ENCODE assay signal across 21 mouse cellular contexts in genomic region chr17:86765762-86766404, GRCm38 (mm10). TPM values are rescaled to one million over a fixed set of nuclear protein-coding genes. Genes with fewer than 3 reads are reported as not detected.
DNase-seq lines count a peak whose midpoint lies in the region; ATAC-seq lines count a peak whose summit lies in the region.
"Had no signal": no experiment of that assay in that cellular context is flagged by ENCODE, and none has a peak within 500 bp of the region (broad histone marks: within the 10 kb centered on the region; RNA-seq: fewer than 3 reads in every experiment).

No protein-coding gene starts in this region.

- no peak overlapping the region for H3K9ac ChIP-seq in kidney, embryonic 16.5 days (replicated peaks; ENCODE audit: low read length)
- no peak overlapping the region for H3K9ac ChIP-seq in liver, embryonic 13.5 days
- H3K9ac ChIP-seq in liver, embryonic 11.5 days (ENCODE audit: low read depth, low read length), result no peak overlapping the region
- H3K9ac ChIP-seq: forebrain, embryonic 13.5 days; heart, embryonic 13.5 days; limb, embryonic 12.5 days; lung, embryonic 14.5 days; neural tube, embryonic 13.5 days had no signal

- peak; percentile 48 to 55 for DNase-seq in cerebellum, postnatal 25 days
- DNase-seq in cerebellum, adult 9-10 months, result no peak
- DNase-seq in kidney, adult 8-10 months, result peak; percentile 50 to 64
- DNase-seq in liver, embryonic 13.5 days, result no peak
- no peak for DNase-seq in liver, embryonic 11.5 days (ENCODE audit: low spot score)
- peak; percentile 58 for DNase-seq in skeletal muscle tissue, adult 2 months (ENCODE audit: low read depth, low spot score)
- DNase-seq: adrenal gland, postnatal 25 days; heart, postnatal 14 days; lung, embryonic 14.5 days; lung, postnatal 4 days; retina, postnatal 1 day; thymus, postnatal 14 days had no signal

- peaks cover 10% of the 10 kb centered on the region for H3K4me1 ChIP-seq in kidney, embryonic 16.5 days (ENCODE audit: insufficient read depth, low read length)
- H3K4me1 ChIP-seq in liver, embryonic 13.5 days (replicated peaks), result peaks cover 27% of the 10 kb centered on the region
- peaks cover 5% of the 10 kb centered on the region; the same call in 1 of the 2 replicates for H3K4me1 ChIP-seq in liver, embryonic 11.5 days (replicated peaks; ENCODE audit: control insufficient read depth, insufficient read depth, low read length)
- H3K4me1 ChIP-seq: forebrain, embryonic 13.5 days had no signal

- WGBS in kidney, embryonic 16.5 days, result 86% methylated on average over 8 of the region's 8 CpGs
- WGBS in liver, embryonic 13.5 days (ENCODE audit: insufficient replicate concordance), result 74% methylated on average over 8 of the region's 8 CpGs
- WGBS in liver, embryonic 11.5 days, result 81% methylated on average over 8 of the region's 8 CpGs

- no peak overlapping the region for H3K4me3 ChIP-seq in kidney, embryonic 16.5 days (ENCODE audit: low read length)
- H3K4me3 ChIP-seq in liver, embryonic 13.5 days (replicated peaks), result no peak overlapping the region
- no peak overlapping the region for H3K4me3 ChIP-seq in liver, embryonic 11.5 days (ENCODE audit: low read depth, low read length)
- H3K4me3 ChIP-seq: forebrain, embryonic 13.5 days; heart, embryonic 13.5 days; limb, embryonic 12.5 days; myocyte; neural tube, embryonic 13.5 days had no signal

- H3K9me3 ChIP-seq in kidney, embryonic 16.5 days (ENCODE audit: low read length), result no peaks in the 10 kb centered on the region
- H3K9me3 ChIP-seq in liver, embryonic 13.5 days (replicated peaks), result no peaks in the 10 kb centered on the region
- H3K9me3 ChIP-seq in liver, embryonic 11.5 days (ENCODE audit: control insufficient read depth, low read length), result no peaks in the 10 kb centered on the region
- H3K9me3 ChIP-seq: forebrain, embryonic 13.5 days; heart, embryonic 13.5 days; limb, embryonic 12.5 days; neural tube, embryonic 13.5 days had no signal

- H3K36me3 ChIP-seq in kidney, embryonic 16.5 days (ENCODE audit: insufficient read depth, low read length), result no peaks in the 10 kb centered on the region
- H3K36me3 ChIP-seq in liver, embryonic 13.5 days, result no peaks in the 10 kb centered on the region
- no peaks in the 10 kb centered on the region for H3K36me3 ChIP-seq in liver, embryonic 11.5 days (ENCODE audit: control insufficient read depth, insufficient read depth, low read length)
- H3K36me3 ChIP-seq: heart, embryonic 13.5 days; limb, embryonic 12.5 days; neural tube, embryonic 13.5 days had no signal

- H3K27me3 ChIP-seq in kidney, embryonic 16.5 days (ENCODE audit: insufficient read depth, low read length), result no peaks in the 10 kb centered on the region
- H3K27me3 ChIP-seq in liver, embryonic 13.5 days, result no peaks in the 10 kb centered on the region
- H3K27me3 ChIP-seq in liver, embryonic 11.5 days (replicated peaks; ENCODE audit: control insufficient read depth, insufficient read depth, low read length), result no peaks in the 10 kb centered on the region
- H3K27me3 ChIP-seq: forebrain, embryonic 13.5 days; heart, embryonic 13.5 days; neural tube, embryonic 13.5 days had no signal

- H3K27ac ChIP-seq in kidney, embryonic 16.5 days (ENCODE audit: low read length), result no peak overlapping the region
- H3K27ac ChIP-seq in liver, embryonic 13.5 days, result no peak overlapping the region
- no peak overlapping the region for H3K27ac ChIP-seq in liver, embryonic 11.5 days (ENCODE audit: low read depth, low read length)
- H3K27ac ChIP-seq: forebrain, embryonic 13.5 days; heart, embryonic 13.5 days; hindbrain, postnatal 0 days; limb, embryonic 12.5 days; neural tube, embryonic 13.5 days had no signal

- H3K4me2 ChIP-seq in kidney, embryonic 16.5 days (replicated peaks; ENCODE audit: low read depth, low read length), result no peak overlapping the region
- H3K4me2 ChIP-seq in liver, embryonic 13.5 days, result no peak overlapping the region
- H3K4me2 ChIP-seq in liver, embryonic 11.5 days, result no peak overlapping the region
- H3K4me2 ChIP-seq: forebrain, embryonic 13.5 days; heart, embryonic 13.5 days; limb, embryonic 12.5 days; lung, embryonic 14.5 days; neural tube, embryonic 13.5 days had no signal

- ATAC-seq in kidney, embryonic 16.5 days (ENCODE audit: low FRiP score, low TSS enrichment), result no peak
- ATAC-seq in liver, embryonic 13.5 days (ENCODE audit: low read depth), result peak; percentile 22; the same call in 1 of the 2 replicates
- ATAC-seq in liver, embryonic 11.5 days (replicated peaks; ENCODE audit: low FRiP score), result no peak
- ATAC-seq: forebrain, embryonic 13.5 days; hindbrain, postnatal 0 days; intestine, embryonic 16.5 days; midbrain, embryonic 16.5 days had no signal

RNA-seq across cellular contexts. Expression of gene Epas1, which starts 12.4 kb away (rescaled TPM):
- 10.0 and 12.3 TPM in 2 replicates for polyA plus RNA-seq in kidney, embryonic 16.5 days (2015; fragmentation: Nextera tagmentation; extraction: Ambion mirVana)
- 1.3 and 1.4 TPM in 2 replicates for polyA plus RNA-seq in liver, embryonic 13.5 days (2015; fragmentation: Nextera tagmentation; extraction: Ambion mirVana)
- 7.3 and 8.1 TPM in 2 replicates for polyA plus RNA-seq in liver, embryonic 11.5 days (2014; fragmentation: Nextera tagmentation; extraction: Ambion mirVana)

Comparison
In these comparisons a context has a peak if more than half of its experiments do, and no peak if none do; other contexts are left out.
1. DNase-seq: peak in cerebellum, postnatal 25 days (2 of 2), kidney, adult 8-10 months (2 of 2) and skeletal muscle tissue, adult 2 months (single experiment); none in cerebellum, adult 9-10 months (single experiment), liver, embryonic 13.5 days (single experiment) and liver, embryonic 11.5 days (single experiment).